Comparison of ENCODE assay signal across 10 mouse cellular contexts in the genomic region with DNA sequence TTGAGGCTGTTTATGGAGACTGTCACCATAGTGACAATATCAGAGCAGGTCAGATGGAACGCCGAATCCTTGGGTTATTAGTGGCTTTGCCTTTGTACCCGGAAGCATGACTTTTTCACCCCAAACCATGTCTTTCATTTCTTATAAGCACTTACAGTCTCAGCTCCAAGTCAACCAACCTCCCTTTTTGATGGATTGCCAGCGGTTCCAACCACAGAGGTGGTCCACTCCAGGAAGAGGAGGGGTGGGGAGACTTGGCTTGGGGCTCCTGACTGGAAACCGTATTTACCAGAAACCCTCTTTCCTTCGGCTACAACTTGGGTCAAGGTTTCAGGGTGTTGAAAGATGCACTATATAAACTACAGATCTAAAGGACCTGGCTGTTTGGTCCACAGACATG. TPM values are rescaled to one million over a fixed set of nuclear protein-coding genes. Genes with fewer than 3 reads are reported as not detected.
DNase-seq lines count a peak whose midpoint lies in the region; ATAC-seq and TF ChIP-seq lines count a peak whose summit lies in the region.
"Had no signal": no experiment of that assay in that cellular context is flagged by ENCODE, and none has a peak within 500 bp of the region (broad histone marks: within the 10 kb centered on the region; RNA-seq: fewer than 3 reads in every experiment).

No protein-coding gene starts in this region.

- H3K4me1 ChIP-seq in heart, adult 2 months (ENCODE audit: control insufficient read depth, insufficient read depth, low read length) = peaks cover 6% of the 10 kb centered on the region
- peaks cover 13% of the 10 kb centered on the region for H3K4me1 ChIP-seq in heart, embryonic 10.5 days
- H3K4me1 ChIP-seq in embryonic facial prominence, embryonic 15.5 days = peaks cover 24% of the 10 kb centered on the region
- H3K4me1 ChIP-seq: midbrain, embryonic 15.5 days had no signal

- H3K4me2 ChIP-seq in embryonic facial prominence, embryonic 15.5 days (replicated peaks) = 0 out of 2 replicates have a peak overlapping the region, but pooled peaks have one; percentile 13
- H3K4me2 ChIP-seq: heart, embryonic 13.5 days; midbrain, embryonic 15.5 days had no signal

- 35% methylated on average over 6 of the region's 6 CpGs for WGBS in heart, adult 2 months
- WGBS in heart, embryonic 10.5 days = 70% methylated on average over 6 of the region's 6 CpGs
- WGBS in embryonic facial prominence, embryonic 15.5 days = 35% methylated on average over 6 of the region's 6 CpGs

- no peaks in the 10 kb centered on the region for H3K36me3 ChIP-seq in heart, adult 2 months (ENCODE audit: control insufficient read depth, insufficient read depth, low read length)
- no peaks in the 10 kb centered on the region for H3K36me3 ChIP-seq in heart, embryonic 10.5 days
- H3K36me3 ChIP-seq in embryonic facial prominence, embryonic 15.5 days = no peaks in the 10 kb centered on the region
- H3K36me3 ChIP-seq: heart, embryonic 13.5 days; midbrain, embryonic 15.5 days had no signal

- no peak for ATAC-seq in embryonic facial prominence, embryonic 15.5 days (ENCODE audit: insufficient number of reproducible peaks, low FRiP score, low TSS enrichment, low read depth)
- no peak for ATAC-seq in CD4-positive, CD25-positive, alpha-beta regulatory T cell, adult 4 months
- ATAC-seq: midbrain, embryonic 15.5 days had no signal

- no peaks in the 10 kb centered on the region for H3K79me2 ChIP-seq in heart, adult 2 months (replicated peaks; ENCODE audit: control insufficient read depth, insufficient read depth, low read length)

- no peak overlapping the region for H3K9ac ChIP-seq in heart, adult 2 months (ENCODE audit: low read depth, low read length)
- H3K9ac ChIP-seq in embryonic facial prominence, embryonic 15.5 days = no peak overlapping the region
- H3K9ac ChIP-seq: heart, embryonic 13.5 days; midbrain, embryonic 15.5 days had no signal

- TF ChIP-seq POLR2A in heart, adult 2 months (IDR thresholded peaks at IDR 0.05; ENCODE audit: insufficient read depth, low read depth, low read length) = no peak

- intact Hi-C loops in heart, adult 2 months (cut with DNase I) = no loop called here

- H3K4me3 ChIP-seq in heart, adult 2 months = peak overlapping the region; percentile 1; the same call in 1 of the 2 replicates
- no peak overlapping the region for H3K4me3 ChIP-seq in heart, embryonic 10.5 days
- no peak overlapping the region for H3K4me3 ChIP-seq in embryonic facial prominence, embryonic 15.5 days (replicated peaks)
- H3K4me3 ChIP-seq: heart, embryonic 13.5 days; midbrain, embryonic 15.5 days had no signal

- TF ChIP-seq EP300 in heart, adult 2 months (IDR thresholded peaks at IDR 0.05; ENCODE audit: insufficient read depth, low read depth, low read length) = no peak

- H3K9me3 ChIP-seq in heart, embryonic 10.5 days = 0 out of 2 replicates have a peak, but pooled peaks cover 3% of the 10 kb centered on the region
- H3K9me3 ChIP-seq in embryonic facial prominence, embryonic 15.5 days (replicated peaks) = no peaks in the 10 kb centered on the region
- H3K9me3 ChIP-seq: midbrain, embryonic 15.5 days had no signal

- DNase-seq in heart, adult 2 months = peak; percentile 48 to 59
- no peak for DNase-seq in heart, embryonic 10.5 days (ENCODE audit: low spot score)
- DNase-seq in kidney, adult 18-20 months = peak; percentile 41
- peak; percentile 77 for DNase-seq in lung, postnatal 25 days (ENCODE audit: low spot score)
- DNase-seq in natural killer cell, adult 2 months (ENCODE audit: low spot score in 2 of 2) = no peak
- DNase-seq in cerebellum, adult 8-10 months = no peak

- peak overlapping the region; percentile 69 for H3K27ac ChIP-seq in heart, adult 2 months
- H3K27ac ChIP-seq in heart, embryonic 10.5 days = no peak overlapping the region
- peak overlapping the region; percentile 52 for H3K27ac ChIP-seq in embryonic facial prominence, embryonic 15.5 days (replicated peaks)
- H3K27ac ChIP-seq: heart, embryonic 13.5 days; midbrain, embryonic 15.5 days had no signal

- TF ChIP-seq CTCF in heart, adult 2 months (IDR thresholded peaks at IDR 0.05) = no peak

- H3K27me3 ChIP-seq in heart, adult 2 months (ENCODE audit: control insufficient read depth, insufficient read depth, low read length) = no peaks in the 10 kb centered on the region
- 0 out of 2 replicates have a peak, but pooled peaks cover 5% of the 10 kb centered on the region for H3K27me3 ChIP-seq in heart, embryonic 10.5 days (ENCODE audit: insufficient read depth, poor library complexity, severe bottlenecking)
- H3K27me3 ChIP-seq in embryonic facial prominence, embryonic 15.5 days = no peaks in the 10 kb centered on the region
- H3K27me3 ChIP-seq: heart, embryonic 13.5 days; midbrain, embryonic 15.5 days had no signal

RNA-seq across cellular contexts. Expression of gene Capzb, which starts 16.7 kb away (rescaled TPM):
- total RNA-seq in heart, adult 2 months (2021) = 100 to 1,000 TPM; 342 to 392 TPM
- polyA plus RNA-seq in heart, adult 2 months (2012; rRNA removed) = 160 and 191 TPM in 2 replicates
- polyA plus RNA-seq in heart, embryonic 10.5 days (2016; fragmentation: Nextera tagmentation; extraction: Ambion mirVana) = 450 and 452 TPM in 2 replicates
- polyA plus RNA-seq in embryonic facial prominence, embryonic 15.5 days (2015; fragmentation: Nextera tagmentation; extraction: Ambion mirVana) = 389 and 397 TPM in 2 replicates
- 100 to 1,000 TPM; 479 to 616 TPM for polyA plus RNA-seq in CD4-positive, CD25-positive, alpha-beta regulatory T cell, adult 4 months (2017; shearing (Covaris generic))

RNA-seq across cellular contexts. Expression of gene Minos1, which starts 45.1 kb away (rescaled TPM):
- 100 to 1,000 TPM; 586 to 660 TPM for total RNA-seq in heart, adult 2 months (2021)
- 203 and 282 TPM in 2 replicates for polyA plus RNA-seq in heart, adult 2 months (2012; rRNA removed)
- polyA plus RNA-seq in heart, embryonic 10.5 days (2016; fragmentation: Nextera tagmentation; extraction: Ambion mirVana) = 532 and 637 TPM in 2 replicates
- polyA plus RNA-seq in embryonic facial prominence, embryonic 15.5 days (2015; fragmentation: Nextera tagmentation; extraction: Ambion mirVana) = 462 and 488 TPM in 2 replicates
- 100 to 1,000 TPM; 277 to 314 TPM for polyA plus RNA-seq in CD4-positive, CD25-positive, alpha-beta regulatory T cell, adult 4 months (2017; shearing (Covaris generic))

Comparison
In these comparisons a context has a peak if more than half of its experiments do, and no peak if none do; other contexts are left out.
1. DNase-seq: peak in heart, adult 2 months (2 of 2), kidney, adult 18-20 months (single experiment) and lung, postnatal 25 days (single experiment); none in heart, embryonic 10.5 days (single experiment), natural killer cell, adult 2 months (0 of 2) and cerebellum, adult 8-10 months (single experiment).